Mouse (Mus musculus): Measurements from ENCODE around the gene Hnrnpul2.

GRCm38 (mm10) chr19:8774951-8775421 lies 44.8 kb upstream of the Hnrnpul2 start:
- no peak for TF ChIP-seq CTCF (IDR thresholded peaks at IDR 0.05 in 2 of 3, conservative IDR thresholded peaks at IDR 0.05 in 1 of 3; ENCODE audit: control insufficient read depth in 1 of 3, insufficient read depth in 1 of 3, low read depth in 2 of 3, low read length in 3 of 3, poor library complexity in 1 of 3, severe bottlenecking in 1 of 3)
- no peak; a peak in 1 of 4 replicates for TF ChIP-seq POLR2A (IDR thresholded peaks at IDR 0.05; ENCODE audit: control insufficient read depth in 1 of 2, insufficient read depth in 1 of 2, low read depth in 1 of 2, low read length in 2 of 2, poor library complexity in 1 of 2)
- no peak for TF ChIP-seq ZC3H11A (IDR thresholded peaks at IDR 0.05; ENCODE audit: low read depth, low read length)
- TF ChIP-seq EP300 (IDR thresholded peaks at IDR 0.05; ENCODE audit: low read depth in 1 of 2, low read length in 2 of 2) = no peak
- no peak for TF ChIP-seq ZMIZ1 (IDR thresholded peaks at IDR 0.05; ENCODE audit: low read depth, low read length)
- no peak for TF ChIP-seq TBP (IDR thresholded peaks at IDR 0.05; ENCODE audit: low read depth, low read length)
- TF ChIP-seq E2F4 (IDR thresholded peaks at IDR 0.05; ENCODE audit: borderline replicate concordance, low read depth, low read length) = no peak
- TF ChIP-seq MXI1 (IDR thresholded peaks at IDR 0.05; ENCODE audit: low read depth, low read length) = no peak
- TF ChIP-seq USF2 (IDR thresholded peaks at IDR 0.05; ENCODE audit: borderline replicate concordance in 1 of 2, insufficient read depth in 1 of 2, low read depth in 1 of 2, low read length in 2 of 2) = no peak
- TF ChIP-seq MEF2A (IDR thresholded peaks at IDR 0.05; ENCODE audit: extremely low read depth, insufficient replicate concordance, low read depth, low read length, poor library complexity, severe bottlenecking) = no peak
- TF ChIP-seq HCFC1 (IDR thresholded peaks at IDR 0.05; ENCODE audit: low read depth, low read length) = no peak
- no peak for TF ChIP-seq POLR2AphosphoS5 (IDR thresholded peaks at IDR 0.05; ENCODE audit: borderline replicate concordance, low read depth, low read length)
- TF ChIP-seq MAZ (IDR thresholded peaks at IDR 0.05; ENCODE audit: low read depth, low read length) = no peak
